Mouse (Mus musculus) heart, embryonic 16.5 days (tissue): ENCODE measurements around the gene Olfr978. TPM values are rescaled to one million over a fixed set of nuclear protein-coding genes. Genes with fewer than 3 reads are reported as not detected.
"Not testable (repeated sequence)": the region's sequence is repeated elsewhere in the genome, so short reads cannot be mapped to it uniquely, and the experiment has no call there.

Experiments used
- ATAC-seq: fragments of 200-750 bp; cut with Nextera tagmentation; replicated peaks from 2 replicates; pipeline ENCODE4 v1.8.0; 2017; ENCODE audit warnings: moderate number of reproducible peaks; ENCODE audit not compliant: insufficient read depth, low FRiP score; ENCODE audit errors: extremely low read depth
- H3K27ac ChIP-seq: fragments of 300-500 bp; sonication (generic); 2 replicates; pipeline ENCODE4 v1.5.1; 2014; ENCODE audit warnings: mild to moderate bottlenecking, low read length, control low read depth, moderate library complexity
- H3K27me3 ChIP-seq: fragments of 300-500 bp; sonication (generic); 2 replicates; pipeline ENCODE4 v1.6.1; 2014; ENCODE audit warnings: low read length, mixed read lengths; ENCODE audit not compliant: control insufficient read depth, insufficient read depth
- H3K36me3 ChIP-seq: fragments of 300-500 bp; sonication (generic); 2 replicates; pipeline ENCODE4 v1.6.1; 2014; ENCODE audit not compliant: control insufficient read depth, insufficient read depth
- H3K4me1 ChIP-seq: fragments of 300-500 bp; sonication (generic); 2 replicates; pipeline ENCODE4 v1.6.1; 2014; ENCODE audit warnings: low read length, mixed read lengths; ENCODE audit not compliant: control insufficient read depth, insufficient read depth
- H3K4me2 ChIP-seq: fragments of 300-500 bp; sonication (generic); 2 replicates; pipeline ENCODE4 v1.6.1; 2014; ENCODE audit warnings: low read depth, mild to moderate bottlenecking, control low read depth, low read length
- H3K4me3 ChIP-seq: fragments of 300-500 bp; sonication (generic); 2 replicates; pipeline ENCODE4 v1.5.1; 2014; ENCODE audit warnings: mild to moderate bottlenecking, control low read depth, low read length
- H3K9ac ChIP-seq: fragments of 300-500 bp; sonication (generic); 2 replicates; pipeline ENCODE4 v1.6.1; 2014; ENCODE audit warnings: low read length, control low read depth
- H3K9me3 ChIP-seq: fragments of 300-500 bp; sonication (generic); replicated peaks from 2 replicates; pipeline ENCODE4 v1.6.1; 2016; ENCODE audit warnings: low read length; ENCODE audit not compliant: control insufficient read depth
- WGBS: fragments of 180-500 bp; shearing (Covaris S2); extraction: QIAGEN DNeasy Blood & Tissue Kit; methylation state at CpG from one replicate; pipeline ENCODE4 v1.1.7; 2014; 5-methylcytosine and 5-hydroxymethylcytosine counted together
- polyA plus RNA-seq: library from polyadenylated mRNA; unstranded; fragments of >200 nt; fragmentation: Nextera tagmentation; extraction: Ambion mirVana; gene quantifications from 2 replicates; pipeline ENCODE4 v1.2.1, GENCODE M21; 2015

Gene Olfr978
- not detected in 2 replicates for polyA plus RNA-seq

DNA sequence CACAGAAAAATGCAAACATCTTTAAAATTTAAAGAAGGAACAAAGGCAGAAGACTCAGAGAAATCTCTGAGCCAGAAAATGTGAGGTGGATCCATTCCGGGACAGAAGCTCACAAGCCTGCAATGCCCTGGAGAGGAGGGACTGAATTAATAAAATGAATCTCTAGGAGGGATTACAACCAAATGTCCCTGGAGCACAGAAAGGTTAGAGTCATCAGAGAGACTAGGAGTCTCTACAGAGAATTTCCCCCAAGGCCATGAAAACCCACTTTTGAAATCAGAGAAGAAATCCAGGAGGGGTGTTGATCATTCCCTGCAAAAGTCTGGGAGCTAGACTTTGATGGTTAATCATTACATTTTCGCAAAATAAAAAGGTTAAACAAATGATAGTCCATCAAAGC lies at the start of gene Olfr978:
TSS of gene Olfr978 (plus strand) at position 301 of the 400 bp plus-strand sequence.
- no peak within 1 kb of the TSS for H3K27ac ChIP-seq
- H3K27me3 ChIP-seq, result no peaks in the 10 kb centered on the region
- H3K36me3 ChIP-seq, result no peaks in the 10 kb centered on the region
- H3K4me2 ChIP-seq, result no peak within 1 kb of the TSS
- no peaks in the 10 kb centered on the region for H3K9me3 ChIP-seq
- H3K4me3 ChIP-seq, result no peak within 1 kb of the TSS
- no peaks in the 10 kb centered on the region for H3K4me1 ChIP-seq
- WGBS, result 84% methylated on average over 2 of the region's 2 CpGs
- ATAC-seq, result no peak
- no peak within 1 kb of the TSS for H3K9ac ChIP-seq

DNA sequence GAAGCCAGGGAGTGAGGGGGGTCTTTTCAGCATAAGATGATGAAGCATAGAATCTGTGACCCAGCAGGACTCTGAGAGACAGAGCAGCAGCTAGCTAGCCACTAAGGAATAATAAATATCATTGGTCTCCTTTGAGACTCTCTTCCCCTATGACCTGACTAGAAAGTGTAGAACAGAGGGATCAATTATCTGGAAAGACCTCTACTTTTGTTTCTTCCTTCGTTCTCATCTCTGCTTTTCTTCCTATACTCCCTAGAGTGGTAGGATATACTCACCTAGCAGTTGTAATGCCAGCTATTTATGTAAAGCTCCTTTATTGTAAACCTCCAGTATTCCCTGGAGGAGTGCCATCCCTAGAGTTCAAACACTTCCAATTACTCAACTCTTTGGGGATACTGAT lies 40.0 kb upstream of the Olfr978 start, which contains the start of gene Olfr975:
TSS of gene Olfr975 (minus strand) at position 101 of the 400 bp plus-strand sequence.
- ATAC-seq, result no peak
- 52% methylated on average over 1 of the region's 1 CpGs for WGBS
- Histone ChIP-seq H3K4me3 (no peak within 1 kb of the TSS), H3K4me2 (no peak within 1 kb of the TSS), H3K9me3 (no peaks in the 10 kb centered on the region), H3K27ac (no peak within 1 kb of the TSS), H3K27me3 (no peaks in the 10 kb centered on the region), H3K4me1 (no peaks in the 10 kb centered on the region), H3K9ac (no peak within 1 kb of the TSS), H3K36me3 (no peaks in the 10 kb centered on the region)

DNA sequence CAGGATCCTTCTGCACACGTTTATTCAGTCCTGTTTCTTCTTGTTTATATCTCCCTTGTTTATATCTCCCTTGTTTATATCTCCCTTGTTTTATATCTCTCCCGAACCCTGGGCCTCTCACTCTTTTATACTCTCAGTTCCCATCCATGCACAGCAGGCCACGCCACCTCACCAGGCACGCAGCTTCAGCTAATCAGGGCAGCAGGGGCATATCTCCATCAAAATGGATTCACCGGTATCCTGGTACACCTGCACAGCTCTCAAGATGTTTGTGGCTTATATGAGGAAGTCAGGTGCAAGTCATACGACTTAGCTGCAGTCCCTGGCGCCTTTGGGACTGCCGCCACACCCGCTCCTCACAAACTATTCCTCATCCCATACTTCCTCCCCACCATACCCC lies 30.9 kb upstream of the Olfr978 start, which contains the start of gene Olfr976:
TSS of gene Olfr976 (minus strand) at position 101 of the 400 bp plus-strand sequence.
- WGBS, result 68% methylated on average over 6 of the region's 9 CpGs
- H3K27me3 ChIP-seq, H3K4me3 ChIP-seq, H3K4me2 ChIP-seq, H3K9me3 ChIP-seq, ATAC-seq, H3K27ac ChIP-seq, H3K4me1 ChIP-seq, H3K36me3 ChIP-seq, H3K9ac ChIP-seq: not testable (repeated sequence)

DNA sequence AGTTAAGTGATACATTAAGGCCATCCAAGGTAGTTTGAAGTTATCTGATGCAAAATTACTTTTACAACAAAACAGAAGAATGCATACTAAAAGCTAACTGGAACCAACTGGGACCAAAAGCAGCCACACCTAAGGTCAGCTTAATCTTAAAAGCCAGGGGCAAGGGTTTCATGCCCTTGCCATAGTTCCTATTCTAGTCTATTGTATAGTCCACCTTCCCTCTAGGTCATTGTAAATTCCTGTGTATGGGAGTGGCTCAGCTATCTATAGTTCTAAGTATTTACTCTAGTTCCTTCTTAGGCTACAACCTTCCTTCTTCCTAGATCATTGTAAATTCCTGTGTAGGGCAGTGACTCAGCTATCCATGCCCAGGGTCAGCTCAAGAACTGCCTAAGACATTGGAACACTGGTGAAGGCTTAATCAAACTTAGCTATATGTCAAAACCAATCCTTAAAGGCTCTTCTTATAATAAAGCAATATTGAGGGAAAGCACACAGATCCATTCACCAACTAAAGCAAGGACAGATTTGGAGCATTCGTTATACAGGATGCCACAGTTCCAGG lies 15.2 kb upstream of the Olfr978 start:
- H3K9me3 ChIP-seq, H3K4me3 ChIP-seq, H3K4me1 ChIP-seq, H3K27ac ChIP-seq, ATAC-seq, H3K27me3 ChIP-seq, H3K36me3 ChIP-seq, H3K4me2 ChIP-seq, H3K9ac ChIP-seq: not testable (repeated sequence)
- WGBS, result 71% methylated on average over 1 of the region's 1 CpGs

DNA sequence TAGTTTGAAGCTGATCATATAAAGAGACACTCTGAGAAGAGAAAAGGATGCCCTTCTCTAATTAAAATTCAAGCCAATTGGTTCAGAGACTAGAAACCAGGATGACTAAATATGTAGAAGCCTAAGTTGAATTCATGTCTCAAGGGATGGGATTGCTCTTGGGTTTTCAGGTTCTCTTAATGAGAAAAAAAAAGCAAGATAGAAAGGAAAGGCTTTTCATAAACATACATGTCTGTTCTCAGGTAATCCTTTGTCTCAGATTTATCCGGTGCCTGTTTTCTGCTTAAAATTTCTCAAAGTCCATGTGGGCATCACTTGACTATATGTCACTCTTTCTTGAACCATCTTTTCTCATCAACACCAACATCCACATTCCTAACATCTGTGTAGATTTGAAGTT lies 11.5 kb downstream of the Olfr978 start, which contains the start of gene Olfr979:
TSS of gene Olfr979 (minus strand) at position 101 of the 400 bp plus-strand sequence.
- Histone ChIP-seq H3K36me3 (no peaks in the 10 kb centered on the region), H3K4me2 (no peak within 1 kb of the TSS), H3K27ac (no peak within 1 kb of the TSS), H3K4me1 (no peaks in the 10 kb centered on the region), H3K4me3 (no peak within 1 kb of the TSS), H3K9me3 (no peaks in the 10 kb centered on the region), H3K9ac (no peak within 1 kb of the TSS), H3K27me3 (no peaks in the 10 kb centered on the region)
- WGBS, result 87% methylated on average over 1 of the region's 1 CpGs
- no peak for ATAC-seq

DNA sequence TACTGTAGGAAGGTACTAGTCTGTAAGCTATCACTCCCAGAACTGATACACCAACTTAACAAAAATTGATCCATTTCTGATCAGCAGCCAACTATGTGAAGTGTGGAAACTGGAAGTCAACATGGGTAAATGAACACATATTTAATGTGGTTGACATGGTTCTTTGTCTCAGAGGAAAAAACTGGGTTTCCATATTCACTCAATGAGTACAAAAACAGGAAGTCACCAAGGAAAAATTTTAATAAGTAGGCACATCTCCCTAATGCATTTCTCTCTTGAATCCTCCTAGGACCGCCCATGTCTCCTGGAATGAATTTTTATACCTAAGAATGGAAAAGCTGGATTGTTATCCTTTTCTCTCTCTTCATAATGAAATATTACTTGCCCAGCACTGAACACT lies 17.6 kb downstream of the Olfr978 start, which contains the start of gene Olfr980:
TSS of gene Olfr980 (minus strand) at position 101 of the 400 bp plus-strand sequence.
- H3K27ac ChIP-seq, result no peak within 1 kb of the TSS
- no peak for ATAC-seq
- no peak within 1 kb of the TSS for H3K4me2 ChIP-seq
- H3K9ac ChIP-seq, result no peak within 1 kb of the TSS
- H3K27me3 ChIP-seq, result no peaks in the 10 kb centered on the region
- no peaks in the 10 kb centered on the region for H3K36me3 ChIP-seq
- H3K9me3 ChIP-seq, result no peaks in the 10 kb centered on the region
- 61% methylated on average over 1 of the region's 1 CpGs for WGBS
- no peak within 1 kb of the TSS for H3K4me3 ChIP-seq
- H3K4me1 ChIP-seq, result no peaks in the 10 kb centered on the region

DNA sequence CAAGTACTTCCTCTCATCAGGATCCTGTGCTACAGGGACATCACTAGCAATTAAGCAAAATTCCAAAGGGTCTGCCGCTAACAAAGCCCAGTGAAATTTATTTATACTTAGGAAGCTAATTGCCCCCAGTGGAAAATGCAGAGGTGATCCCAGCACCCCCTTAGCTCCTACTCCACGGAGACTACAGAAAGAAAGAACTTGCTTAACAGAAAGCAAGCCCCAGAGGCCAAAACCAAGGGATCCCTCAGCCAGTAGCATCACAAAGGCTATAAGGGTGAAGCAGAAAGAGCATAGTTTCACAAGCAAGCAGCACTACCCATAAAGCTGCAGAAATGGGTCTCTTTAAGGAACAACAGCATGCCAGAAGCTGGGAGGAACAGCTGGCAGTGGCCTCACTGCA lies 29.3 kb downstream of the Olfr978 start, which contains the start of gene Olfr981:
TSS of gene Olfr981 (plus strand) at position 301 of the 400 bp plus-strand sequence.
- no peak within 1 kb of the TSS for H3K9ac ChIP-seq
- no peak within 1 kb of the TSS for H3K27ac ChIP-seq
- no peaks in the 10 kb centered on the region for H3K4me1 ChIP-seq
- no peaks in the 10 kb centered on the region for H3K27me3 ChIP-seq
- no peaks in the 10 kb centered on the region for H3K36me3 ChIP-seq
- H3K4me3 ChIP-seq, result no peak within 1 kb of the TSS
- 63% methylated on average over 2 of the region's 2 CpGs for WGBS
- H3K9me3 ChIP-seq, result no peaks in the 10 kb centered on the region
- no peak within 1 kb of the TSS for H3K4me2 ChIP-seq
- no peak for ATAC-seq

Other genes starting within 250 kb of the Olfr978 start
- not detected in 2 replicates for gene Olfr967, start 245.9 kb upstream of the Olfr978 start, polyA plus RNA-seq
- gene Olfr968, start 208.9 kb upstream of the Olfr978 start, polyA plus RNA-seq, result not detected in 2 replicates
- gene Olfr969, start 201.2 kb upstream of the Olfr978 start, polyA plus RNA-seq, result not detected in 2 replicates
- not detected in 2 replicates for gene Olfr970, start 183.3 kb upstream of the Olfr978 start, polyA plus RNA-seq
- gene Olfr971, start 155.2 kb upstream of the Olfr978 start, polyA plus RNA-seq, result not detected in 2 replicates
- not detected in 2 replicates for gene Olfr972, start 125.7 kb upstream of the Olfr978 start, polyA plus RNA-seq
- not detected in 2 replicates for gene Olfr229, start 84.8 kb upstream of the Olfr978 start, polyA plus RNA-seq
- gene Olfr974, start 54.6 kb upstream of the Olfr978 start, polyA plus RNA-seq, result not detected in 2 replicates
- not detected in 2 replicates for gene Olfr975, start 40.1 kb upstream of the Olfr978 start, polyA plus RNA-seq
- not detected in 2 replicates for gene Olfr976, start 31.0 kb upstream of the Olfr978 start, polyA plus RNA-seq
- gene Olfr979, start 11.4 kb downstream of the Olfr978 start, polyA plus RNA-seq, result not detected in 2 replicates
- not detected in 2 replicates for gene Olfr980, start 17.5 kb downstream of the Olfr978 start, polyA plus RNA-seq
- not detected in 2 replicates for gene Olfr981, start 29.4 kb downstream of the Olfr978 start, polyA plus RNA-seq
- gene Olfr982, start 81.7 kb downstream of the Olfr978 start, polyA plus RNA-seq, result not detected in 2 replicates
- not detected in 2 replicates for gene Olfr983, start 101.5 kb downstream of the Olfr978 start, polyA plus RNA-seq
- gene Olfr984, start 122.1 kb downstream of the Olfr978 start, polyA plus RNA-seq, result not detected in 2 replicates
- not detected in 2 replicates for gene Olfr985, start 138.1 kb downstream of the Olfr978 start, polyA plus RNA-seq
- not detected in 2 replicates for gene Tmem225, start 156.0 kb downstream of the Olfr978 start, polyA plus RNA-seq
- not detected in 2 replicates for gene Olfr986, start 188.8 kb downstream of the Olfr978 start, polyA plus RNA-seq
- gene Zfp202, start 200.2 kb downstream of the Olfr978 start, polyA plus RNA-seq, result 3.2 and 3.4 TPM in 2 replicates